Mouse (Mus musculus) CH12.LX (cell line): Measurements from ENCODE around the gene Itga9. TPM values are rescaled to one million over a fixed set of nuclear protein-coding genes. Genes with fewer than 3 reads are reported as not detected.

ENCODE experiments used
- DNase-seq: peaks from one replicate; pipeline ENCODE4 v3.0.0-alpha.2; 2013; ENCODE audit errors: extremely low read depth
- H3K27ac ChIP-seq: 2 replicates; pipeline ENCODE4 v1.5.1; 2012; ENCODE audit warnings: low read depth, mild to moderate bottlenecking, control low read depth, moderate library complexity; ENCODE audit not compliant: insufficient read depth
- H3K27me3 ChIP-seq: replicated peaks from 2 replicates; pipeline ENCODE3; 2012; ENCODE audit warnings: inconsistent platforms
- H3K36me3 ChIP-seq, 2 experiments: replicated peaks in 1 of 2; 2 replicates each; pipeline versions ENCODE3 to v1.6.1; 2012; ENCODE audit warnings: inconsistent platforms in 1 of 2, low read length in 1 of 2, mild to moderate bottlenecking in 1 of 2, mixed read lengths in 1 of 2, moderate library complexity in 1 of 2; ENCODE audit not compliant: control insufficient read depth in 1 of 2, insufficient read depth in 1 of 2
- H3K4me1 ChIP-seq, 2 experiments: 2 replicates each; pipeline ENCODE4 v1.6.1; 2012; ENCODE audit warnings: inconsistent platforms in 1 of 2, moderate library complexity in 1 of 2; ENCODE audit not compliant: insufficient read depth in 2 of 2, control insufficient read depth in 1 of 2
- H3K4me2 ChIP-seq: 2 replicates; pipeline ENCODE4 v1.6.1; 2012; ENCODE audit warnings: low read depth, mild to moderate bottlenecking, control low read depth; ENCODE audit not compliant: poor library complexity, insufficient read depth, severe bottlenecking
- H3K4me3 ChIP-seq, 3 experiments: fragments of 150-350 bp in 1 of 3; sonication (generic) in 1 of 3; replicated peaks in 1 of 3; 2 replicates each; pipeline versions ENCODE3 to v1.5.1; 2011 to 2012; ENCODE audit warnings: low read depth in 2 of 3, low read length in 2 of 3, mild to moderate bottlenecking in 2 of 3, moderate library complexity in 2 of 3, control low read depth in 1 of 3, improper control_type of control experiment in 1 of 3, inconsistent platforms in 1 of 3, mixed read lengths in 1 of 3; ENCODE audit not compliant: poor library complexity in 1 of 3
- H3K79me2 ChIP-seq: replicated peaks from 2 replicates; pipeline ENCODE4 v1.6.1; 2012; ENCODE audit warnings: mild to moderate bottlenecking, moderate library complexity; ENCODE audit not compliant: control insufficient read depth, poor library complexity, insufficient read depth, severe bottlenecking; ENCODE audit errors: extremely low read depth
- H3K9ac ChIP-seq: 2 replicates; pipeline ENCODE4 v1.6.1; 2012; ENCODE audit warnings: low read depth, mild to moderate bottlenecking, control low read depth, moderate library complexity; ENCODE audit not compliant: insufficient read depth
- H3K9me3 ChIP-seq: replicated peaks from 2 replicates; pipeline ENCODE3; 2012; ENCODE audit warnings: low read length, inconsistent platforms, mixed read lengths
- BHLHE40 ChIP-seq: IDR thresholded peaks from 2 replicates; pipeline ENCODE4 v1.6.1; 2011; ENCODE audit warnings: mild to moderate bottlenecking, low read depth, low read length, improper control_type of control experiment
- CHD1 ChIP-seq: IDR thresholded peaks from 2 replicates; pipeline ENCODE4 v1.6.1; 2012; ENCODE audit warnings: low read depth, low read length, improper control_type of control experiment, inconsistent platforms
- CTCF ChIP-seq, 2 experiments: IDR thresholded peaks in 1 of 2; conservative IDR thresholded peaks in 1 of 2; 2 replicates each; pipeline ENCODE4 v1.5.1; 2011 to 2012; ENCODE audit warnings: low read depth in 2 of 2, low read length in 2 of 2, improper control_type of control experiment in 1 of 2, inconsistent platforms in 1 of 2, mild to moderate bottlenecking in 1 of 2, moderate library complexity in 1 of 2
- E2F4 ChIP-seq: IDR thresholded peaks from 2 replicates; pipeline ENCODE4 v1.6.1; 2011; ENCODE audit warnings: low read depth, low read length, improper control_type of control experiment; ENCODE audit not compliant: insufficient replicate concordance
- ELF1 ChIP-seq: IDR thresholded peaks from 2 replicates; pipeline ENCODE4 v1.6.1; 2014; ENCODE audit warnings: low read depth, mild to moderate bottlenecking, inconsistent platforms, low read length, improper control_type of control experiment
- EP300 ChIP-seq: IDR thresholded peaks from 2 replicates; pipeline ENCODE4 v1.6.1; 2011; ENCODE audit warnings: low read length, improper control_type of control experiment
- GABPA ChIP-seq: IDR thresholded peaks from 2 replicates; pipeline ENCODE4 v1.6.1; 2012; ENCODE audit warnings: low read depth, low read length, improper control_type of control experiment, inconsistent platforms; ENCODE audit not compliant: insufficient replicate concordance
- IRF4 ChIP-seq: IDR thresholded peaks from 2 replicates; pipeline ENCODE4 v1.6.1; 2014; ENCODE audit warnings: low read depth, mild to moderate bottlenecking, inconsistent platforms, low read length, improper control_type of control experiment
- MAFK ChIP-seq: IDR thresholded peaks from 2 replicates; pipeline ENCODE4 v1.6.1; 2011; ENCODE audit warnings: low read length, improper control_type of control experiment; ENCODE audit not compliant: insufficient replicate concordance
- MAX ChIP-seq: IDR thresholded peaks from 2 replicates; pipeline ENCODE4 v1.6.1; 2011; ENCODE audit warnings: low read length, improper control_type of control experiment
- MAZ ChIP-seq: IDR thresholded peaks from 2 replicates; pipeline ENCODE4 v1.6.1; 2012; ENCODE audit warnings: low read depth, mild to moderate bottlenecking, inconsistent platforms, low read length, improper control_type of control experiment, moderate library complexity
- MXI1 ChIP-seq: IDR thresholded peaks from 2 replicates; pipeline ENCODE4 v1.6.1; 2011; ENCODE audit warnings: mild to moderate bottlenecking, low read depth, low read length, improper control_type of control experiment
- MYC ChIP-seq: IDR thresholded peaks from 2 replicates; pipeline ENCODE4 v1.6.1; 2011; ENCODE audit warnings: low read depth, mild to moderate bottlenecking, improper control_type of control experiment, low read length
- NELFE ChIP-seq: IDR thresholded peaks from 2 replicates; pipeline ENCODE4 v1.6.1; 2011; ENCODE audit warnings: low read depth, low read length, improper control_type of control experiment
- POLR2AphosphoS2 ChIP-seq: IDR thresholded peaks from 2 replicates; pipeline ENCODE4 v1.6.1; 2011; ENCODE audit warnings: low read depth, low read length, improper control_type of control experiment
- RCOR1 ChIP-seq: conservative IDR thresholded peaks from 2 replicates; pipeline ENCODE4 v1.6.1; 2012; ENCODE audit warnings: low read depth, mild to moderate bottlenecking, inconsistent platforms, low read length, improper control_type of control experiment
- TBP ChIP-seq: conservative IDR thresholded peaks from 2 replicates; pipeline ENCODE4 v1.6.1; 2011; ENCODE audit warnings: low read depth, low read length, improper control_type of control experiment
- UBTF ChIP-seq: IDR thresholded peaks from 2 replicates; pipeline ENCODE4 v1.6.1; 2012; ENCODE audit warnings: low read depth, mild to moderate bottlenecking, inconsistent platforms, low read length, improper control_type of control experiment, moderate library complexity
- dilution Hi-C: fragments of 300-500 bp; cut with MboI; formaldehyde crosslinking; loops from 2 replicates; pipeline ENCODE4 v1.14.3; 2020; ENCODE audit warnings: low sequenced_read_pairs; ENCODE audit not compliant: extremely low pct_unique_long_range_greater_than_20kb, extremely low pct_ligation_motif_present
- in situ Hi-C: fragments of 300-500 bp; cut with MboI; formaldehyde crosslinking; loops from 3 replicates; pipeline ENCODE4 v1.14.3; 2019; ENCODE audit warnings: low sequenced_read_pairs, low pct_ligation_motif_present, low pct_unique_long_range_greater_than_20kb, mixed read lengths
- polyA plus RNA-seq: library from polyadenylated mRNA; unstranded; fragments of >175 nt; gene quantifications from 2 replicates; pipeline ENCODE4 v1.2.1, GENCODE M21; 2012; ENCODE audit warnings: low read depth; ENCODE audit not compliant: insufficient read length
- total RNA-seq, 2 experiments: library from RNA; depleted of rRNA; stranded (reverse); fragments of 300-350 nt in 1 of 2; fragments of >200 nt in 1 of 2; gene quantifications; 2 replicates each; pipeline ENCODE4 v1.2.3; 2012 to 2014

Gene Itga9
- total and polyA plus RNA-seq, 3 experiments = 0.19 TPM; not detected in 2

- Histone ChIP-seq H3K27ac (no peak overlapping the region), H3K27me3 (peaks cover 48% of the 10 kb centered on the region), H3K4me1 (peaks cover 0 to 8% of the 10 kb centered on the region in 2 experiments; a peak in 1 of 4 replicates), H3K79me2 (no peaks in the 10 kb centered on the region), H3K4me3 (no peak overlapping the region), H3K4me2 (no peak overlapping the region), H3K36me3 (no peaks in the 10 kb centered on the region), H3K9me3 (no peaks in the 10 kb centered on the region), H3K9ac (no peak overlapping the region)
- dilution Hi-C loops = no loop called here
- no peak for DNase-seq
- TF ChIP-seq MAZ = no peak
- no peak for TF ChIP-seq UBTF
- TF ChIP-seq E2F4 = no peak
- no peak for TF ChIP-seq MAX
- no peak for TF ChIP-seq BHLHE40
- TF ChIP-seq MXI1 = no peak
- no peak for TF ChIP-seq RCOR1
- no peak for TF ChIP-seq MYC
- no peak for TF ChIP-seq POLR2AphosphoS2
- no peak for TF ChIP-seq EP300
- no peak for TF ChIP-seq CTCF (conservative IDR thresholded peaks at IDR 0.05 in 1 of 2, IDR thresholded peaks at IDR 0.05 in 1 of 2; ENCODE audit: low read depth in 2 of 2, low read length in 2 of 2)
- TF ChIP-seq GABPA = no peak
- TF ChIP-seq CHD1 = no peak
- no peak for TF ChIP-seq NELFE
- in situ Hi-C loops = no loop called here
Measured at GRCm38 (mm10) chr9:118876902-118877301, 270.4 kb downstream of the Itga9 start.

- TF ChIP-seq ELF1 (no peak), CTCF (conservative IDR thresholded peaks at IDR 0.05 in 1 of 2, IDR thresholded peaks at IDR 0.05 in 1 of 2; ENCODE audit: low read depth in 2 of 2, low read length in 2 of 2) (no peak), EP300 (no peak), IRF4 (no peak), TBP (no peak), MAFK (no peak), MXI1 (no peak)
- H3K79me2 ChIP-seq = no peaks in the 10 kb centered on the region
- peaks cover 53% of the 10 kb centered on the region for H3K27me3 ChIP-seq
- H3K9me3 ChIP-seq = no peaks in the 10 kb centered on the region
- H3K36me3 ChIP-seq = no peaks in the 10 kb centered on the region
- DNase-seq = no peak
- H3K4me3 ChIP-seq = no peak overlapping the region
- no peak overlapping the region for H3K27ac ChIP-seq
- in situ Hi-C loops (no loop called here), dilution Hi-C loops (no loop called here)
- H3K4me2 ChIP-seq = no peak overlapping the region
- H3K4me1 ChIP-seq = peaks cover 0 to 10% of the 10 kb centered on the region in 2 experiments; a peak in 1 of 4 replicates
- H3K9ac ChIP-seq = no peak overlapping the region
Measured at GRCm38 (mm10) chr9:118877365-118878008, 271.0 kb downstream of the Itga9 start.
